Mouse (Mus musculus) cerebellum, adult 2 months (tissue): ENCODE data around the gene Castor2.

ENCODE experiments used
- CTCF ChIP-seq: fragments of 200-500 bp; IDR thresholded peaks from 2 replicates; pipeline ENCODE4 v1.5.1; 2011; ENCODE audit warnings: low read depth, mild to moderate bottlenecking, control low read depth, low read length, moderate library complexity, borderline replicate concordance; ENCODE audit not compliant: insufficient read depth
- POLR2A ChIP-seq: fragments of 200-500 bp; IDR thresholded peaks from 2 replicates; pipeline ENCODE4 v1.6.1; 2011; ENCODE audit warnings: low read length, control low read depth, borderline replicate concordance; ENCODE audit not compliant: insufficient read depth

DNA sequence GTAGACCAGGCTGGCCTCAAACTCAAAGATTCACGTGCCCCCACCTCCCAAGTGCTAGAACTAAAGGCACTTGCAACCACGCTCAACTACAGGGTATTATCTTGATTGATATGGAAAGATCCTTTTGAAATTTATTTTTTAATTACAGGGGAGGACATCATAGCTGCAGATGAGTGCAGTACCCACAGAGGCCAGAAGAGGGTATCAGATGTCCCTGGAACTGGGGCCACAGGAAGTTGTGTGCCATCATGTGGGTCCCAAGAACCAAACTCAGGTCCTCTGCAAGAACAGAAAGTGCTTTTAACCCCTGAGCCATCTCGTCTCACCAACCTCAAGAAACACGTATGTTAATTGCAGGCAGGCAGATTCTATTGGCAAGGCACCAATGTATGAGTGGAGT is 46.9 kb upstream of the Castor2 start:
- 0 out of 2 replicates have a peak, but pooled peaks have one; percentile 7 for TF ChIP-seq CTCF
- no peak for TF ChIP-seq POLR2A
